Mouse (Mus musculus): ENCODE measurements at regions not wholly inside any gene's neighbourhood (a gene's known extent, or its start where the extent isn't known, plus 50 kb on each side); places are given as distances from the start of the nearest gene placed in this dataset.

DNA sequence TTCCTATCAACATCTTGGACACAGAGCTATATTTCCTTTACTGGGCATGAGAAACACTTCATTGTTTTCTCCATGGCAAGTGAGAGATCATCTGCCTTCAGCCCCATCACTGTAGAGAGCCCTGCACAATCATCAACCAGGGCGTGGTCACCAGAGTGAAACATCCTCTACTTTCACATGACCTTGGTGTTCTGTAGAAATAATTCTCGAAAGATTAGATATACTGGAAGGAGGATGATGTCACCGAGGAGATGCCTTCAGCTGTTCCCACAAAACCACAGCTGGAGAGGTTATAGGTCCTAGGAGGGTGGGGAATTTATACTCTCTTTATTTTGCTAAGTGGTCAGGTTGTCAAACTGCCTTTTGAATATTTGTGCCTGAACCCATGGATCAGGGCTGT lies 196.4 kb upstream of the Marcks start:
- no peak for TF ChIP-seq POLR2A (IDR thresholded peaks at IDR 0.05; ENCODE audit: low read depth, low read length)
- TF ChIP-seq CTCF (conservative IDR thresholded peaks at IDR 0.05; ENCODE audit: insufficient read depth, insufficient read length, low read depth, low read length) = no peak

Data from kidney, adult 2 months (tissue).